Mouse (Mus musculus) left cerebral cortex, adult 9 months (tissue): ENCODE data around the gene Slc24a3.

Source experiments
- DNase-seq, 2 experiments: peaks; one replicate each; pipeline ENCODE4 v3.0.0; 2022; ENCODE audit warnings: low spot score in 2 of 2

Slc24a3 gene

GRCm38 (mm10) chr2:145197076-145197475, 29.5 kb downstream of the Slc24a3 start:
- peak; percentile 18 to 55 for DNase-seq

GRCm38 (mm10) chr2:145213587-145213986, 46.0 kb downstream of the Slc24a3 start:
- no peak for DNase-seq

- DNase-seq: no peak
Measured at GRCm38 (mm10) chr2:145214086-145214831, 46.7 kb downstream of the Slc24a3 start.

- no peak for DNase-seq
Measured at GRCm38 (mm10) chr2:145216580-145216979, 49.0 kb downstream of the Slc24a3 start.

GRCm38 (mm10) chr2:145217422-145217821, 49.9 kb downstream of the Slc24a3 start:
- no peak for DNase-seq

GRCm38 (mm10) chr2:145219246-145219645, 51.7 kb downstream of the Slc24a3 start:
- no peak for DNase-seq

- no peak for DNase-seq
Measured at GRCm38 (mm10) chr2:145223646-145224045, 56.1 kb downstream of the Slc24a3 start.

GRCm38 (mm10) chr2:145225640-145226039, 58.1 kb downstream of the Slc24a3 start:
- DNase-seq: peak in 1 of 2 experiments; percentile 22

- DNase-seq: no peak
Measured at GRCm38 (mm10) chr2:145226100-145226499, 58.5 kb downstream of the Slc24a3 start.

GRCm38 (mm10) chr2:145227351-145227750, 59.8 kb downstream of the Slc24a3 start:
- no peak for DNase-seq

- no peak for DNase-seq
Measured at GRCm38 (mm10) chr2:145232764-145233484, 65.4 kb downstream of the Slc24a3 start.

- peak; percentile 40 to 65 for DNase-seq
Measured at GRCm38 (mm10) chr2:145233547-145234398, 66.2 kb downstream of the Slc24a3 start.

- DNase-seq: no peak
Measured at GRCm38 (mm10) chr2:145246384-145246783, 78.8 kb downstream of the Slc24a3 start.

GRCm38 (mm10) chr2:145248185-145248584, 80.6 kb downstream of the Slc24a3 start:
- no peak for DNase-seq

GRCm38 (mm10) chr2:145257332-145257731, 89.8 kb downstream of the Slc24a3 start:
- DNase-seq: no peak

- DNase-seq: no peak
Measured at GRCm38 (mm10) chr2:145257855-145258254, 90.3 kb downstream of the Slc24a3 start.

GRCm38 (mm10) chr2:145260574-145260973, 93.0 kb downstream of the Slc24a3 start:
- no peak for DNase-seq

- DNase-seq: no peak
Measured at GRCm38 (mm10) chr2:145262153-145262552, 94.6 kb downstream of the Slc24a3 start.

- no peak for DNase-seq
Measured at GRCm38 (mm10) chr2:145266723-145267122, 99.2 kb downstream of the Slc24a3 start.

- DNase-seq: no peak
Measured at GRCm38 (mm10) chr2:145268971-145269370, 101.4 kb downstream of the Slc24a3 start.

- DNase-seq: no peak
Measured at GRCm38 (mm10) chr2:145269410-145269809, 101.9 kb downstream of the Slc24a3 start.

GRCm38 (mm10) chr2:145274016-145274677, 106.6 kb downstream of the Slc24a3 start:
- no peak for DNase-seq
